Mouse (Mus musculus) embryo, embryonic 9.5 days (tissue): ENCODE measurements around the gene Lama4.

Source experiments
- DNase-seq: peaks from one replicate; pipeline ENCODE4 v3.0.0-alpha.2; 2017; ENCODE audit errors: extremely low spot score

The Lama4 gene

DNA sequence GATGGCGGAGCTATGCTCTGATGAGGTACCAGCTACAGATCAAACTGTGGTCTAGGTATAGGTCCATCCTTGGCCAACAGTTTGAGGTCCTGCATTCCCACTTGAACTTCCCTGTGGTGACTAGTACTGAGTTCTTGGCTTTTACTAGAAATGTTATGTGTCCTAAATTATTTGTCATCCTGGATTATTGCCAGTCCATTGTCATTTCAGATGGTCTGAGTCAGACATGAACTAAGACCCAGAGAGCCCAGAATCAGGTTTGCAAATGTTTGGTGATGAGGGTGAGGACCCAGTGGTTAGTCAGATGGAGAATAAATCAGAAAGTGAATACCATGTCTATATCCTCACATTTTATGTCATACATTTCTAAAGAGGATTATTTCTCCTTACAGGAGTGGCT is 192.0 kb downstream of the Lama4 start:
- DNase-seq = no peak

DNA sequence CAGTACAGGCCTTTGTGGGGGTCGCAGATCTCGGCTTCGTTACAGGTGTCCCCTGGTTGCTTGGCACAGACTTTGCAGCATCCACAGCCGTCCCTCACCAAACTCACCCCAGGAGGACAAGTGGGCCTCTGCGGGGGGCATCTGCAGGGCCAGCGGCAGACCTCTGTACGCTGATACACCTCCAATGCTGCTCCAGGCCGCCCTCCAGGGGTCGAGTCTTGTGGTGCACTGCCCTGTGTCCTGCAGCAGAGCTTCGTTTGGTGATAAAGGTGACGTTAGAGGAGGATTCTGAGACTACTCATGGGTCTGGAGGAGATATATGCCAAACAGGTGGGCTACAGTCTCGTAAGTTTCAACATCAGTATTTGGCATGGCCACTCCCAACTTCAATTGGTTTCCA is 193.0 kb downstream of the Lama4 start:
- DNase-seq = no peak
